Mouse (Mus musculus) forebrain, embryonic 12.5 days (tissue): Measurements from ENCODE around the gene Osbpl10. TPM values are rescaled to one million over a fixed set of nuclear protein-coding genes. Genes with fewer than 3 reads are reported as not detected.
"Not testable (repeated sequence)": the region's sequence is repeated elsewhere in the genome, so short reads cannot be mapped to it uniquely, and the experiment has no call there.

Source experiments
- ATAC-seq: fragments of 200-750 bp; cut with Nextera tagmentation; 2 replicates; pipeline ENCODE4 v1.8.0; 2017; ENCODE audit warnings: moderate TSS enrichment; ENCODE audit not compliant: low FRiP score
- H3K27ac ChIP-seq: fragments of 300-500 bp; sonication (generic); 2 replicates; pipeline ENCODE4 v1.5.1; 2016; ENCODE audit warnings: mild to moderate bottlenecking
- H3K27me3 ChIP-seq: fragments of 300-500 bp; sonication (generic); 2 replicates; pipeline ENCODE4 v1.6.1; 2016; ENCODE audit warnings: mild to moderate bottlenecking
- H3K36me3 ChIP-seq: fragments of 300-500 bp; sonication (generic); replicated peaks from 2 replicates; pipeline ENCODE4 v1.6.1; 2016; ENCODE audit warnings: mild to moderate bottlenecking
- H3K4me1 ChIP-seq: fragments of 300-500 bp; sonication (generic); 2 replicates; pipeline ENCODE4 v1.6.1; 2016
- H3K4me2 ChIP-seq: fragments of 300-500 bp; sonication (generic); 2 replicates; pipeline ENCODE4 v1.6.1; 2016; ENCODE audit warnings: mild to moderate bottlenecking, moderate library complexity
- H3K4me3 ChIP-seq: fragments of 300-500 bp; sonication (generic); replicated peaks from 2 replicates; pipeline ENCODE4 v1.5.1; 2016; ENCODE audit warnings: mild to moderate bottlenecking
- H3K9ac ChIP-seq: fragments of 300-500 bp; sonication (generic); 2 replicates; pipeline ENCODE4 v1.6.1; 2016; ENCODE audit warnings: mild to moderate bottlenecking
- H3K9me3 ChIP-seq: fragments of 300-500 bp; sonication (generic); 2 replicates; pipeline ENCODE4 v1.6.1; 2016
- WGBS: fragments of 180-500 bp; shearing (Covaris S2); methylation state at CpG from one replicate; pipeline ENCODE4 v1.1.7; 2016; 5-methylcytosine and 5-hydroxymethylcytosine counted together
- polyA plus RNA-seq: library from polyadenylated mRNA; unstranded; fragments of >200 nt; fragmentation: Nextera tagmentation; extraction: Ambion mirVana; gene quantifications from 2 replicates; pipeline ENCODE4 v1.2.1, GENCODE M21; 2016

Gene Osbpl10
- polyA plus RNA-seq, 1 experiment from 2014 or later, result 1.6 TPM

GRCm38 (mm10) chr9:115020141-115020540, 41.8 kb downstream of the Osbpl10 start:
- Histone ChIP-seq H3K9ac (no peak overlapping the region), H3K9me3 (0 out of 2 replicates have a peak, but pooled peaks cover 5% of the 10 kb centered on the region), H3K27ac (no peak overlapping the region), H3K4me1 (no peaks in the 10 kb centered on the region), H3K27me3 (no peaks in the 10 kb centered on the region), H3K4me2 (no peak overlapping the region), H3K36me3 (no peaks in the 10 kb centered on the region), H3K4me3 (no peak overlapping the region)
- ATAC-seq, result no peak
- 91% methylated on average over 7 of the region's 7 CpGs for WGBS

GRCm38 (mm10) chr9:115021419-115021818, 43.0 kb downstream of the Osbpl10 start:
- Histone ChIP-seq H3K27me3 (no peaks in the 10 kb centered on the region), H3K9me3 (no peaks in the 10 kb centered on the region), H3K4me3 (no peak overlapping the region), H3K9ac (no peak overlapping the region), H3K27ac (no peak overlapping the region), H3K36me3 (no peaks in the 10 kb centered on the region), H3K4me1 (no peaks in the 10 kb centered on the region), H3K4me2 (no peak overlapping the region)
- ATAC-seq, result no peak
- WGBS, result 80% methylated on average over 2 of the region's 2 CpGs

GRCm38 (mm10) chr9:115023137-115023536, 44.8 kb downstream of the Osbpl10 start:
- H3K4me2 ChIP-seq, result no peak overlapping the region
- WGBS, result 73% methylated on average over 3 of the region's 3 CpGs
- no peak for ATAC-seq
- no peak overlapping the region for H3K4me3 ChIP-seq
- no peaks in the 10 kb centered on the region for H3K27me3 ChIP-seq
- no peak overlapping the region for H3K27ac ChIP-seq
- H3K9ac ChIP-seq, result no peak overlapping the region
- H3K4me1 ChIP-seq, result no peaks in the 10 kb centered on the region
- H3K9me3 ChIP-seq, result no peaks in the 10 kb centered on the region
- no peaks in the 10 kb centered on the region for H3K36me3 ChIP-seq

- Histone ChIP-seq H3K9ac (no peak overlapping the region), H3K9me3 (no peaks in the 10 kb centered on the region), H3K27me3 (no peaks in the 10 kb centered on the region), H3K36me3 (no peaks in the 10 kb centered on the region), H3K27ac (no peak overlapping the region), H3K4me3 (no peak overlapping the region), H3K4me2 (no peak overlapping the region), H3K4me1 (peaks cover 2% of the 10 kb centered on the region)
- 93% methylated on average over 10 of the region's 10 CpGs for WGBS
- no peak for ATAC-seq
Observed at GRCm38 (mm10) chr9:115023708-115024383, 45.5 kb downstream of the Osbpl10 start.

- no peak overlapping the region for H3K4me3 ChIP-seq
- H3K36me3 ChIP-seq, result no peaks in the 10 kb centered on the region
- peak; percentile 65 for ATAC-seq
- H3K27me3 ChIP-seq, result peaks cover 21% of the 10 kb centered on the region
- H3K9ac ChIP-seq, result no peak overlapping the region
- H3K9me3 ChIP-seq, result no peaks in the 10 kb centered on the region
- H3K27ac ChIP-seq, result peak overlapping the region; percentile 21; the same call in 1 of the 2 replicates
- H3K4me2 ChIP-seq, result no peak overlapping the region
- 0% methylated on average over 3 of the region's 3 CpGs for WGBS
- peaks cover 15% of the 10 kb centered on the region for H3K4me1 ChIP-seq
Observed at GRCm38 (mm10) chr9:115029307-115029706, 50.9 kb downstream of the Osbpl10 start.

- no peak for ATAC-seq
- Histone ChIP-seq H3K4me1 (peaks cover 15% of the 10 kb centered on the region), H3K36me3 (no peaks in the 10 kb centered on the region), H3K27me3 (peaks cover 25% of the 10 kb centered on the region), H3K4me3 (no peak overlapping the region), H3K9ac (no peak overlapping the region), H3K9me3 (no peaks in the 10 kb centered on the region), H3K27ac (no peak overlapping the region), H3K4me2 (no peak overlapping the region)
- 24% methylated on average over 4 of the region's 4 CpGs for WGBS
Observed at GRCm38 (mm10) chr9:115030581-115030980, 52.2 kb downstream of the Osbpl10 start.

GRCm38 (mm10) chr9:115031046-115031445, 52.7 kb downstream of the Osbpl10 start:
- Histone ChIP-seq H3K27me3 (peaks cover 28% of the 10 kb centered on the region), H3K4me1 (peaks cover 15% of the 10 kb centered on the region)
- H3K9ac ChIP-seq, H3K4me3 ChIP-seq, H3K27ac ChIP-seq, H3K36me3 ChIP-seq, H3K9me3 ChIP-seq, H3K4me2 ChIP-seq, ATAC-seq: not testable (repeated sequence)
- 91% methylated on average over 1 of the region's 1 CpGs for WGBS

GRCm38 (mm10) chr9:115032786-115033185, 54.4 kb downstream of the Osbpl10 start:
- H3K9ac ChIP-seq, result no peak overlapping the region
- H3K4me3 ChIP-seq, result no peak overlapping the region
- peaks cover 19% of the 10 kb centered on the region for H3K4me1 ChIP-seq
- no peak for ATAC-seq
- 81% methylated on average over 7 of the region's 7 CpGs for WGBS
- no peaks in the 10 kb centered on the region for H3K36me3 ChIP-seq
- peaks cover 40% of the 10 kb centered on the region for H3K27me3 ChIP-seq
- no peak overlapping the region for H3K27ac ChIP-seq
- H3K9me3 ChIP-seq, result no peaks in the 10 kb centered on the region
- no peak overlapping the region for H3K4me2 ChIP-seq

- Histone ChIP-seq H3K9me3 (no peaks in the 10 kb centered on the region), H3K36me3 (no peaks in the 10 kb centered on the region), H3K4me1 (peaks cover 27% of the 10 kb centered on the region), H3K27me3 (peaks cover 40% of the 10 kb centered on the region), H3K4me3 (no peak overlapping the region), H3K4me2 (no peak overlapping the region), H3K9ac (no peak overlapping the region), H3K27ac (no peak overlapping the region)
- WGBS, result 76% methylated on average over 6 of the region's 6 CpGs
- no peak for ATAC-seq
Observed at GRCm38 (mm10) chr9:115034271-115034670, 55.9 kb downstream of the Osbpl10 start.

GRCm38 (mm10) chr9:115034788-115035187, 56.4 kb downstream of the Osbpl10 start:
- Histone ChIP-seq H3K9me3 (no peaks in the 10 kb centered on the region), H3K36me3 (no peaks in the 10 kb centered on the region), H3K4me3 (no peak overlapping the region), H3K9ac (no peak overlapping the region), H3K4me2 (no peak overlapping the region), H3K27me3 (peaks cover 40% of the 10 kb centered on the region), H3K4me1 (peaks cover 27% of the 10 kb centered on the region), H3K27ac (no peak overlapping the region)
- no peak for ATAC-seq
- 72% methylated on average over 7 of the region's 7 CpGs for WGBS

GRCm38 (mm10) chr9:115038215-115038614, 59.8 kb downstream of the Osbpl10 start:
- Histone ChIP-seq H3K36me3 (no peaks in the 10 kb centered on the region), H3K9me3 (no peaks in the 10 kb centered on the region), H3K27me3 (peaks cover 43% of the 10 kb centered on the region), H3K4me2 (peak overlapping the region; percentile 22; the same call in 1 of the 2 replicates), H3K4me3 (no peak overlapping the region), H3K9ac (no peak overlapping the region), H3K27ac (peak overlapping the region; percentile 81), H3K4me1 (peaks cover 25% of the 10 kb centered on the region)
- ATAC-seq, result peak; percentile 81
- 4% methylated on average over 14 of the region's 14 CpGs for WGBS

GRCm38 (mm10) chr9:115038686-115039085, 60.3 kb downstream of the Osbpl10 start:
- H3K9ac ChIP-seq, result no peak overlapping the region
- peaks cover 39% of the 10 kb centered on the region for H3K27me3 ChIP-seq
- ATAC-seq, result peak; percentile 5; the same call in 1 of the 2 replicates
- no peak overlapping the region for H3K4me3 ChIP-seq
- peak overlapping the region; percentile 22; the same call in 1 of the 2 replicates for H3K4me2 ChIP-seq
- peak overlapping the region; percentile 81 for H3K27ac ChIP-seq
- WGBS, result 34% methylated on average over 9 of the region's 9 CpGs
- H3K36me3 ChIP-seq, result no peaks in the 10 kb centered on the region
- no peaks in the 10 kb centered on the region for H3K9me3 ChIP-seq
- H3K4me1 ChIP-seq, result peaks cover 25% of the 10 kb centered on the region

GRCm38 (mm10) chr9:115039245-115039644, 60.9 kb downstream of the Osbpl10 start:
- Histone ChIP-seq H3K27ac (peak overlapping the region; percentile 81; the same call in 1 of the 2 replicates), H3K9ac (no peak overlapping the region), H3K4me1 (peaks cover 25% of the 10 kb centered on the region), H3K4me2 (peak overlapping the region; percentile 8; the same call in 1 of the 2 replicates), H3K36me3 (no peaks in the 10 kb centered on the region), H3K27me3 (peaks cover 34% of the 10 kb centered on the region), H3K4me3 (no peak overlapping the region), H3K9me3 (no peaks in the 10 kb centered on the region)
- peak; percentile 48; the same call in 1 of the 2 replicates for ATAC-seq
- WGBS, result 45% methylated on average over 7 of the region's 7 CpGs
